Mouse (Mus musculus): ENCODE measurements at regions not wholly inside any gene's neighbourhood (a gene's known extent, or its start where the extent isn't known, plus 50 kb on each side); places are given as distances from the start of the nearest gene placed in this dataset.

DNA sequence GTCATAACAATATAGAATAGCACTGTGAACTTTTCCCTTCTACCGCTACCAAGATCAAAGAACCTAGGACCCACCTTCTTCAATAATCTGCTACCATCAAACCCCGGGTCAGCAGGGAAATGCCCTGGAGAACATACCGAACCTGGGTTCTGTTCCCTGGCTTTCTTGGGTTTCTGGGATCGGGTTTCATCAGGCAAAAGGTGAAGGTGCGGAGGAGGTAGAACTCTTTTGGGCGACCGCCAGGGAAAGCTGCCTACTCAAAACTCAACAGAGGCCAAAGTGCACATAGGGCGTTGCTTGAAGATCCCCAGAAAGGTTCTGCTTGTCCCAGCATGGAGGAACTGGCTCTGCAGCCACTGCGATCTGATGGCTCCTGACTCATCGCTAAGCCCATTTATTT lies 158.0 kb upstream of the Tbl1xr1 start:
- Histone ChIP-seq H3K36me3 (ENCODE audit: control insufficient read depth in 1 of 2, insufficient read depth in 2 of 2, low read length in 2 of 2) (no peaks in the 10 kb centered on the region), H3K79me2 (ENCODE audit: control insufficient read depth, insufficient read depth, low read length, poor library complexity) (no peaks in the 10 kb centered on the region), H3K9me3 (replicated peaks; ENCODE audit: insufficient read depth, low read length) (no peaks in the 10 kb centered on the region), H3K27me3 (ENCODE audit: control insufficient read depth in 1 of 2, insufficient read depth in 2 of 2, low read length in 2 of 2) (no peaks in the 10 kb centered on the region), H3K27ac (ENCODE audit: control insufficient read depth, low read depth, low read length) (no peak overlapping the region), H3K4me1 (ENCODE audit: control insufficient read depth in 1 of 2, insufficient read depth in 2 of 2, low read length in 2 of 2) (no peaks in the 10 kb centered on the region), H3K9ac (ENCODE audit: control insufficient read depth, low read depth, low read length, poor library complexity, severe bottlenecking) (no peak overlapping the region), H3K4me3 (ENCODE audit: control insufficient read depth in 1 of 2, insufficient read depth in 1 of 2, low read depth in 2 of 2, low read length in 2 of 2) (no peak overlapping the region)
- no peak for DNase-seq (ENCODE audit: low read depth, low spot score)
- no peak for TF ChIP-seq EP300 (IDR thresholded peaks at IDR 0.05; ENCODE audit: low read depth in 1 of 2, low read length in 2 of 2)
- no peak for TF ChIP-seq GABPA (IDR thresholded peaks at IDR 0.05; ENCODE audit: low read depth, low read length)
- no peak for TF ChIP-seq POLR2A (IDR thresholded peaks at IDR 0.05; ENCODE audit: control insufficient read depth in 1 of 2, insufficient read depth in 1 of 2, low read depth in 1 of 2, low read length in 2 of 2, poor library complexity in 1 of 2)
- TF ChIP-seq USF2 (IDR thresholded peaks at IDR 0.05; ENCODE audit: borderline replicate concordance in 1 of 2, insufficient read depth in 1 of 2, low read depth in 1 of 2, low read length in 2 of 2), result no peak
- no peak for TF ChIP-seq ELF1 (IDR thresholded peaks at IDR 0.05; ENCODE audit: low read depth, low read length)
- TF ChIP-seq HCFC1 (IDR thresholded peaks at IDR 0.05; ENCODE audit: low read depth, low read length), result no peak
- no peak for TF ChIP-seq E2F4 (IDR thresholded peaks at IDR 0.05; ENCODE audit: borderline replicate concordance, low read depth, low read length)
- no peak for TF ChIP-seq TCF12 (IDR thresholded peaks at IDR 0.05; ENCODE audit: low read depth, low read length)
- TF ChIP-seq CHD1 (IDR thresholded peaks at IDR 0.05; ENCODE audit: low read depth, low read length), result no peak
- no peak for TF ChIP-seq ZC3H11A (IDR thresholded peaks at IDR 0.05; ENCODE audit: low read depth, low read length)
- no peak for TF ChIP-seq MEF2A (IDR thresholded peaks at IDR 0.05; ENCODE audit: extremely low read depth, insufficient replicate concordance, low read depth, low read length, poor library complexity, severe bottlenecking)
- TF ChIP-seq NELFE (IDR thresholded peaks at IDR 0.05; ENCODE audit: low read depth, low read length), result no peak
- no peak for TF ChIP-seq UBTF (IDR thresholded peaks at IDR 0.05; ENCODE audit: borderline replicate concordance, insufficient read depth, low read depth, low read length)
- TF ChIP-seq KAT2A (conservative IDR thresholded peaks at IDR 0.05; ENCODE audit: low read depth, low read length), result no peak
- TF ChIP-seq MAFK (IDR thresholded peaks at IDR 0.05; ENCODE audit: borderline replicate concordance, low read depth, low read length), result no peak
- no peak for TF ChIP-seq MXI1 (IDR thresholded peaks at IDR 0.05; ENCODE audit: low read depth, low read length)
- TF ChIP-seq SMC3 (IDR thresholded peaks at IDR 0.05; ENCODE audit: low read depth, low read length), result no peak

DNA sequence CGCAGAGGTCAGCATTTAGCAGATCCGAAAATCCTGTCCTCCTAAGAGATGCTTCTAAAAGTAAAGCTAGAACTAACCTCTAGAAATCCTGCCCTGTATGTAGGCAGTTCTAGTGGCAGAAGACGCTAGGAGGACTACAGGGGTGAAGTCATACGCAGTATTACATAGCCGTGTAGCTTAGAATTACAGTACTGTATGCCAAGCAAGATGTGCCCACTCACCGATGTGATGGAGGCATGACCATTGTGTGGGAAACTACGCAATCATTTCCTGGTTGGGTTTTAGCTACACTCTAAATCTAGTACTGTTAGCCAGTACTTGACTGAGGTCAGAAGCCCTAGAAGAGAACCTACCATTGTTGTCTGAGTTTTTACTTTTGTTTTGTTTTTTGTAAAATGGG lies 156.5 kb upstream of the Tbl1xr1 start:
- no peak overlapping the region for H3K27ac ChIP-seq (ENCODE audit: control insufficient read depth, low read depth, low read length)
- no peak overlapping the region for H3K4me3 ChIP-seq (ENCODE audit: control insufficient read depth in 1 of 2, insufficient read depth in 1 of 2, low read depth in 2 of 2, low read length in 2 of 2)
- no peaks in the 10 kb centered on the region for H3K36me3 ChIP-seq (ENCODE audit: control insufficient read depth in 1 of 2, insufficient read depth in 2 of 2, low read length in 2 of 2)
- H3K9me3 ChIP-seq (replicated peaks; ENCODE audit: insufficient read depth, low read length), result no peaks in the 10 kb centered on the region
- no peak overlapping the region for H3K9ac ChIP-seq (ENCODE audit: control insufficient read depth, low read depth, low read length, poor library complexity, severe bottlenecking)
- H3K27me3 ChIP-seq (ENCODE audit: control insufficient read depth in 1 of 2, insufficient read depth in 2 of 2, low read length in 2 of 2), result no peaks in the 10 kb centered on the region
- H3K4me1 ChIP-seq (ENCODE audit: control insufficient read depth in 1 of 2, insufficient read depth in 2 of 2, low read length in 2 of 2), result no peaks in the 10 kb centered on the region
- H3K79me2 ChIP-seq (ENCODE audit: control insufficient read depth, insufficient read depth, low read length, poor library complexity), result no peaks in the 10 kb centered on the region
- TF ChIP-seq GATA1 (IDR thresholded peaks at IDR 0.05; ENCODE audit: low read depth, low read length) (no peak), JUND (IDR thresholded peaks at IDR 0.05; ENCODE audit: low read depth, low read length) (no peak), TAL1 (IDR thresholded peaks at IDR 0.05; ENCODE audit: low read length) (no peak), POLR2AphosphoS5 (IDR thresholded peaks at IDR 0.05; ENCODE audit: borderline replicate concordance, low read depth, low read length) (no peak), MAX (IDR thresholded peaks at IDR 0.05; ENCODE audit: low read length) (no peak)
- no peak for DNase-seq (ENCODE audit: low read depth, low spot score)

Data from MEL (cell line).